Mouse (Mus musculus): ENCODE measurements around the gene Ctnnb1.

GRCm38 (mm10) chr9:120944211-120944610 is 15.2 kb downstream of the Ctnnb1 start:
- TF ChIP-seq MAFK (IDR thresholded peaks at IDR 0.05; ENCODE audit: insufficient replicate concordance, low read length) (no peak), POLR2AphosphoS2 (IDR thresholded peaks at IDR 0.05; ENCODE audit: low read depth, low read length) (no peak), CTCF (conservative IDR thresholded peaks at IDR 0.05 in 1 of 2, IDR thresholded peaks at IDR 0.05 in 1 of 2; ENCODE audit: low read depth in 2 of 2, low read length in 2 of 2) (no peak), TBP (conservative IDR thresholded peaks at IDR 0.05; ENCODE audit: low read depth, low read length) (no peak), POLR2A (IDR thresholded peaks at IDR 0.05; ENCODE audit: low read depth, low read length) (no peak), MXI1 (IDR thresholded peaks at IDR 0.05; ENCODE audit: low read depth, low read length) (no peak), NELFE (IDR thresholded peaks at IDR 0.05; ENCODE audit: low read depth, low read length) (no peak), MAX (IDR thresholded peaks at IDR 0.05; ENCODE audit: low read length) (no peak), EP300 (IDR thresholded peaks at IDR 0.05; ENCODE audit: low read length) (no peak), ZC3H11A (IDR thresholded peaks at IDR 0.05; ENCODE audit: low read depth, low read length) (no peak)
